Mouse (Mus musculus): Measurements from ENCODE around the gene Kcnk10. TPM values are rescaled to one million over a fixed set of nuclear protein-coding genes. Genes with fewer than 3 reads are reported as not detected.

Gene Kcnk10
- polyA plus RNA-seq, 1 experiment from 2014 or later = 18.6 TPM

GRCm38 (mm10) chr12:98563261-98563660, 14.8 kb downstream of the Kcnk10 start:
- peak overlapping the region; percentile 84 for H3K27ac ChIP-seq
- no peaks in the 10 kb centered on the region for H3K27me3 ChIP-seq (ENCODE audit: poor library complexity, severe bottlenecking)
- H3K4me1 ChIP-seq = peaks cover 64% of the 10 kb centered on the region
- no peak overlapping the region for H3K4me3 ChIP-seq
- no peak for DNase-seq (ENCODE audit: extremely low spot score, low spot score)
- 86% methylated on average over 4 of the region's 4 CpGs for WGBS
- no peaks in the 10 kb centered on the region for H3K9me3 ChIP-seq
- H3K36me3 ChIP-seq (replicated peaks) = no peaks in the 10 kb centered on the region; the same call in 1 of the 2 replicates

GRCm38 (mm10) chr12:98562341-98562977, 15.7 kb downstream of the Kcnk10 start:
- H3K4me1 ChIP-seq = peaks cover 61% of the 10 kb centered on the region
- peak overlapping the region; percentile 10 for H3K4me3 ChIP-seq
- H3K27ac ChIP-seq = peak overlapping the region; percentile 84

GRCm38 (mm10) chr12:98560038-98560437, 18.1 kb downstream of the Kcnk10 start:
- WGBS = 91% methylated on average over 3 of the region's 3 CpGs
- H3K4me1 ChIP-seq = peaks cover 44% of the 10 kb centered on the region
- no peaks in the 10 kb centered on the region for H3K9me3 ChIP-seq
- DNase-seq (ENCODE audit: extremely low spot score, low spot score) = no peak
- peak overlapping the region; percentile 84; the same call in 1 of the 2 replicates for H3K27ac ChIP-seq
- H3K36me3 ChIP-seq (replicated peaks) = no peaks in the 10 kb centered on the region; the same call in 1 of the 2 replicates
- no peaks in the 10 kb centered on the region for H3K27me3 ChIP-seq (ENCODE audit: poor library complexity, severe bottlenecking)
- no peak overlapping the region for H3K4me3 ChIP-seq

More at GRCm38 (mm10) chr12:98562341-98562977, 15.7 kb downstream of the Kcnk10 start:
- Histone ChIP-seq H3K9me3 (no peaks in the 10 kb centered on the region), H3K36me3 (replicated peaks) (no peaks in the 10 kb centered on the region; the same call in 1 of the 2 replicates), H3K27me3 (ENCODE audit: poor library complexity, severe bottlenecking) (no peaks in the 10 kb centered on the region)
- DNase-seq (ENCODE audit: extremely low spot score, low spot score) = peak; percentile 69
- 47% methylated on average over 13 of the region's 13 CpGs for WGBS

GRCm38 (mm10) chr12:98557013-98557677, 21.0 kb downstream of the Kcnk10 start:
- H3K4me1 ChIP-seq = peaks cover 17% of the 10 kb centered on the region
- DNase-seq (ENCODE audit: extremely low spot score, low spot score) = no peak
- no peaks in the 10 kb centered on the region for H3K9me3 ChIP-seq
- H3K27ac ChIP-seq = no peak overlapping the region
- WGBS = 87% methylated on average over 7 of the region's 7 CpGs
- H3K36me3 ChIP-seq (replicated peaks) = no peaks in the 10 kb centered on the region; the same call in 1 of the 2 replicates
- H3K27me3 ChIP-seq (ENCODE audit: poor library complexity, severe bottlenecking) = no peaks in the 10 kb centered on the region
- no peak overlapping the region for H3K4me3 ChIP-seq

- no peak for DNase-seq (ENCODE audit: extremely low spot score, low spot score)
- Histone ChIP-seq H3K36me3 (replicated peaks) (peaks cover 3% of the 10 kb centered on the region; the same call in 1 of the 2 replicates), H3K4me1 (no peaks in the 10 kb centered on the region), H3K4me3 (no peak overlapping the region), H3K27me3 (ENCODE audit: poor library complexity, severe bottlenecking) (no peaks in the 10 kb centered on the region), H3K27ac (no peak overlapping the region), H3K9me3 (no peaks in the 10 kb centered on the region)
- WGBS = 97% methylated on average over 6 of the region's 6 CpGs
Measured at GRCm38 (mm10) chr12:98549981-98550380, 28.1 kb downstream of the Kcnk10 start.

GRCm38 (mm10) chr12:98548141-98548540, 30.0 kb downstream of the Kcnk10 start:
- DNase-seq (ENCODE audit: extremely low spot score, low spot score) = no peak
- H3K27me3 ChIP-seq (ENCODE audit: poor library complexity, severe bottlenecking) = no peaks in the 10 kb centered on the region
- H3K4me1 ChIP-seq = no peaks in the 10 kb centered on the region
- H3K4me3 ChIP-seq = no peak overlapping the region
- 92% methylated on average over 9 of the region's 9 CpGs for WGBS
- H3K36me3 ChIP-seq (replicated peaks) = peaks cover 3% of the 10 kb centered on the region; the same call in 1 of the 2 replicates
- H3K27ac ChIP-seq = no peak overlapping the region
- H3K9me3 ChIP-seq = no peaks in the 10 kb centered on the region

- no peak overlapping the region for H3K4me3 ChIP-seq
- no peaks in the 10 kb centered on the region; the same call in 1 of the 2 replicates for H3K36me3 ChIP-seq (replicated peaks)
- no peak for DNase-seq (ENCODE audit: extremely low spot score, low spot score)
- 91% methylated on average over 2 of the region's 2 CpGs for WGBS
- H3K9me3 ChIP-seq = no peaks in the 10 kb centered on the region
- H3K27ac ChIP-seq = no peak overlapping the region
- no peaks in the 10 kb centered on the region for H3K27me3 ChIP-seq (ENCODE audit: poor library complexity, severe bottlenecking)
- no peaks in the 10 kb centered on the region for H3K4me1 ChIP-seq
Measured at GRCm38 (mm10) chr12:98545875-98546274, 32.2 kb downstream of the Kcnk10 start.

- Histone ChIP-seq H3K4me1 (no peaks in the 10 kb centered on the region), H3K27me3 (ENCODE audit: poor library complexity, severe bottlenecking) (no peaks in the 10 kb centered on the region), H3K36me3 (replicated peaks) (no peaks in the 10 kb centered on the region; the same call in 1 of the 2 replicates), H3K27ac (no peak overlapping the region), H3K4me3 (no peak overlapping the region), H3K9me3 (no peaks in the 10 kb centered on the region)
- DNase-seq (ENCODE audit: extremely low spot score, low spot score) = no peak
- 89% methylated on average over 4 of the region's 4 CpGs for WGBS
Measured at GRCm38 (mm10) chr12:98545251-98545560, 32.9 kb downstream of the Kcnk10 start.

- Histone ChIP-seq H3K9me3 (no peaks in the 10 kb centered on the region), H3K4me3 (no peak overlapping the region), H3K27me3 (ENCODE audit: poor library complexity, severe bottlenecking) (no peaks in the 10 kb centered on the region), H3K27ac (no peak overlapping the region), H3K4me1 (no peaks in the 10 kb centered on the region), H3K36me3 (replicated peaks) (no peaks in the 10 kb centered on the region; the same call in 1 of the 2 replicates)
- DNase-seq (ENCODE audit: extremely low spot score, low spot score) = no peak
- 92% methylated on average over 9 of the region's 9 CpGs for WGBS
Measured at GRCm38 (mm10) chr12:98544545-98545250, 33.4 kb downstream of the Kcnk10 start.

- H3K27me3 ChIP-seq (ENCODE audit: poor library complexity, severe bottlenecking) = no peaks in the 10 kb centered on the region
- H3K36me3 ChIP-seq (replicated peaks) = peaks cover 10% of the 10 kb centered on the region
- no peak for DNase-seq (ENCODE audit: extremely low spot score, low spot score)
- no peaks in the 10 kb centered on the region; the same call in 1 of the 2 replicates for H3K9me3 ChIP-seq
- 94% methylated on average over 5 of the region's 5 CpGs for WGBS
- H3K4me1 ChIP-seq = no peaks in the 10 kb centered on the region
- no peak overlapping the region for H3K4me3 ChIP-seq
- H3K27ac ChIP-seq = no peak overlapping the region
Measured at GRCm38 (mm10) chr12:98536760-98537159, 41.4 kb downstream of the Kcnk10 start.

GRCm38 (mm10) chr12:98536036-98536435, 42.1 kb downstream of the Kcnk10 start:
- WGBS = 87% methylated on average over 6 of the region's 6 CpGs
- H3K4me1 ChIP-seq = 0 out of 2 replicates have a peak, but pooled peaks cover 4% of the 10 kb centered on the region
- H3K4me3 ChIP-seq = no peak overlapping the region
- peaks cover 10% of the 10 kb centered on the region for H3K36me3 ChIP-seq (replicated peaks)
- no peak overlapping the region for H3K27ac ChIP-seq
- no peaks in the 10 kb centered on the region for H3K27me3 ChIP-seq (ENCODE audit: poor library complexity, severe bottlenecking)
- DNase-seq (ENCODE audit: extremely low spot score, low spot score) = no peak
- H3K9me3 ChIP-seq = no peaks in the 10 kb centered on the region; the same call in 1 of the 2 replicates

- whole genome bisulfite sequencing = 88% methylated on average over 9 of the region's 9 CpGs
- no peaks in the 10 kb centered on the region for H3K27me3 ChIP-seq (ENCODE audit: poor library complexity, severe bottlenecking)
- no peak for DNase-seq (ENCODE audit: extremely low spot score, low spot score)
- H3K4me3 ChIP-seq = no peak overlapping the region
- peaks cover 10% of the 10 kb centered on the region for H3K36me3 ChIP-seq (replicated peaks)
- 0 out of 2 replicates have a peak, but pooled peaks cover 4% of the 10 kb centered on the region for H3K4me1 ChIP-seq
- no peaks in the 10 kb centered on the region; the same call in 1 of the 2 replicates for H3K9me3 ChIP-seq
- H3K27ac ChIP-seq = no peak overlapping the region
Measured at GRCm38 (mm10) chr12:98535494-98535901, 42.6 kb downstream of the Kcnk10 start.

All from forebrain, embryonic 10.5 days (tissue).